Mouse (Mus musculus) gonadal fat pad, adult 2 months (tissue): Measurements from ENCODE around the gene Srrm4. TPM values are rescaled to one million over a fixed set of nuclear protein-coding genes. Genes with fewer than 3 reads are reported as not detected.

Source experiments
- DNase-seq: peaks from one replicate; pipeline ENCODE4 v3.0.0-alpha.2; 2012; ENCODE audit warnings: low read depth
- polyA plus RNA-seq: library from polyadenylated mRNA; depleted of rRNA; stranded (reverse); fragments of >200 nt; gene quantifications from 2 replicates; pipeline ENCODE4 v1.2.3, GENCODE M21; 2012

The Srrm4 gene
- polyA plus RNA-seq, 1 experiment: 0.32 TPM

- no peak for DNase-seq
Measured at GRCm38 (mm10) chr5:116490826-116491225, 100.8 kb downstream of the Srrm4 start.

DNA sequence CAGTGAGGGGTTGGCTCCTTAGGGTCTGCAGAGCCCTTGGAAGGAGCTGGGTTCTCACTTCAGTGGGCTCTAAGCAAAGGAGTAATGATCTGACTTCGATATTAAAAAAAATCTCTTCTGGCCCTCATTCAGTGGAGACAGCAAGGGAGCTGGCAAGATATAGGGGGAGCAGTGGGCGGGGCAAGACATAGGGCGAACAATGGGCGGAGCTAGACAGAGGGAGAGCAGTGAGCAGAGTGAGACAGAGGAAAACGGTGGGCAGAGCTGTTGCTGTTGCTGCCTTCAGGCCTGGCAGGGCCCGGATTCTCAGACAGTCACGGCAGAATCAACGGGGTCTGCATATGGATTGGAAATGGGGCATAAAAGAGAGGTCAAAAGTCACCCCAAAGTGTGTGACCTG, 102.0 kb downstream of the Srrm4 start:
- no peak for DNase-seq

GRCm38 (mm10) chr5:116486135-116486534, 105.5 kb downstream of the Srrm4 start:
- DNase-seq: no peak

GRCm38 (mm10) chr5:116485069-116485468, 106.5 kb downstream of the Srrm4 start:
- no peak for DNase-seq

GRCm38 (mm10) chr5:116484236-116484635, 107.4 kb downstream of the Srrm4 start:
- no peak for DNase-seq

DNA sequence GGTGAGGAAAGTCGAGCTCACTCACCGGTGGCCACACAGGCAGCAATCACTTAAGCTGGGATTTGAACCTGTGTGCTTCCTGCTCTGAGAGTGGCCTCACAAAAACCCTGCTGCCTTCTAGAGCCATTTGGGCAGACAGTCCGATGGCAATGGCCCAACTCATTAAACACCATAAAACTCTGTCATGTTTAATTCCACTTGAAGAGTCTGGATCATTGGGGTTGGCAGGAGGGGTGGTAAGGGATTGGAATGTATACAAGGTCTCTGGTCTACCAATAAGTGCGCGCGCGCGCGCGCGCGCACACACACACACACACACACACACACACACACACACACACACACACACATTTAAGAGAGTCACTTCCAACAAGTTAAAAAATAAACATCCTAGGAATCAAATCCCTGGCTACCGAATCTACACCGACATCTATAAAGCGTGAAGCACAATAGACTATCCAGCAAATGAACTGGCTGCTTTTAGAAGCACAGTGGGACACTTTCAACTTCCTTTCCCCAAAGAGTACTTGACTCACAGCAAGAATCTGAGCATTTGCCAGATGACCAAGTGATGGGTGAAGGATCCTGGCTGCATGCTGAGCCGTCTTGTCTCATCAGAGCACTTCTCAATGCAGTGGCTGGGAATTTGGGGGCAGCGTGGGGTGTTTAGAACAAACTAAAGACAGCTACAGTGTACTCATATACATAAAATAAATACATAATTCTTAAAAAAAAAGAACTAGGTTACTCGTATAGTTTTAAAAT, 112.8 kb downstream of the Srrm4 start:
- no peak for DNase-seq

DNA sequence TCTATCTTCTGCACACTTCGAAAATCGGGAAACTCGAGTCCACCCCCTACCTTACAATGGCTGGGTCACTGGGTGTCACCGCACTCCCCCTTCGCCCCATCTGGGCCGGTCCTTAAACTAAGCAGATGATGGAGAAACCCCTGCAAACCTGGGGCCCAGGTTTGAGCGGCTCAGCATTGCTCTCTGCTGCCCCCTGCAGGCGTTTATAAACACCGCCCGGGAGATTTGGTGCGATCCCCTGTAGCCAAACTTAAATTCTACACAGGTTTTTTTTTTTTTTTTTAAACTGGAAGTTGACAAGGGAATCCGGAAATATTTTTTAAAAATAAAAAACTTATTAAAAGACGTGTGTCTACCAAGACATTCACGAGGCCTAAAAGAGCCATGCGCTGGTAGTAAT, 115.6 kb downstream of the Srrm4 start:
- no peak for DNase-seq

DNA sequence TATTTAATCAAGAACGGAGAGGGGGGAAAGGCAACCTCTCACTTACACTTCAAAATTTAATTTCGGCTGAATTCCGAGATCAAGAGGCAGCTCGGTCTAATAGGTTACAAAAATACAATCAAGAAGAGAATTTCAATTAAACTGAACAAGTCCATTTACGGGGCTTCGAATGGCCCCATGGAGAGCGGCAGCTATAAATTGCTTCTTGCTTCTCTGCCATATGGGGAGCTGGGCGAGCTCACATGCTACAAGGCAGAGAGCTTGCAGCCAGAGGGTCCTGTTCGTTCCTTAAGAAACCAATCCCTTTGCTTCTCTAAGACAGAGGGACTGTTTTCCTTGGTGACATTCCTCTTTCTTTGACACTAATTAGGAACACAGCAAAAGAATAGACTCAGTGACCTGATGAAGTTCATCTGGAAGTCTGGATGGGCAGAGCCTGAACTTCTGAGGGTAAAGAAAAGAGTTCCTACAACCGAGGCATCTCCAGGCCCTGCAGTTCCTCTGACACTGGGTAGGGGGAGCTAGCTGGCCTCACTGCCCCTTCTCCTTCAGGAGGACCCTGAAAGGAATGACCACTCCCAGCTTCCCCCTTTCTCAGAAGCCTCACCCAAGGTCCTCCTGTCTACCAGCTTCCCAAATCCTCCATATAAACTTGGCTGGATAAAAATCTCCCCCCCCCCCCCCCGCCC, 130.1 kb downstream of the Srrm4 start:
- no peak for DNase-seq

DNA sequence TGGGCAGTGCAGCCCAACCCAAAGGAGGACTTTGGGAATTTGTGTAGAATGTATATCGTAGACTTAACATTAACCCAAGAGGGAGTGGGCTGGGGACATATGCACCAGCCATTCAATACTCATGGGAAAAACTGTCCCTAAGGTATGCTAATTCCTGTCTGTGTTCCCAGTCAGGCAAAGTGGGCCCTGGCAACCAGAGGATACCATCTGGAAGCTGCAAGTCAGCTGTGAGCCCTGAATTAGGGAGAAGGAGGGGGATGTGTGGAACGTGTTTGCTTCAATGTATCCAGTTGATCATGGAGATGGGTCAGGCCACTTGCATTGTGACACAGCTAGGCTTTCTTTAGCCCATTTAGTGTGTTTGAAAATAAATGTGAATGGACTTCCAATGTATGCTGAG, 131.6 kb downstream of the Srrm4 start:
- no peak for DNase-seq

DNA sequence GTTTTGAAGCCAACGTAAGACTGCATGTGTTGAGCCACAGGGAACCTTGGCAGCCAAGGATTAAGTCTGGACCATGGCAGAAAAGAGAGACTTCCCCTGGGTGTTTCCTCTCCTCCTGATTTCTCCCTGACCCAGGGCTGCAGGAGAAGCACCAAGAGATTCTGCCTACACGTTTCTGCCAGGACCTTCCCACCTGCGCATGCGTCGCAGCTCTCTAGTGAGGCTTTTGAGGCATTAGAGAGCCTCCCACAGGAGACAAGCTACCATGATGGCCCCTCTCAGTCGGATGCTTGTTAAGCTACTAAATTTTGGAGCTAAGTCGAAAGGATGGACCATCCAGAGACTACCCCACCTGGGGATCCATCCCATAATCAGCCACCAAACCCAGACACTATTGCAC, 133.8 kb downstream of the Srrm4 start:
- no peak for DNase-seq

DNA sequence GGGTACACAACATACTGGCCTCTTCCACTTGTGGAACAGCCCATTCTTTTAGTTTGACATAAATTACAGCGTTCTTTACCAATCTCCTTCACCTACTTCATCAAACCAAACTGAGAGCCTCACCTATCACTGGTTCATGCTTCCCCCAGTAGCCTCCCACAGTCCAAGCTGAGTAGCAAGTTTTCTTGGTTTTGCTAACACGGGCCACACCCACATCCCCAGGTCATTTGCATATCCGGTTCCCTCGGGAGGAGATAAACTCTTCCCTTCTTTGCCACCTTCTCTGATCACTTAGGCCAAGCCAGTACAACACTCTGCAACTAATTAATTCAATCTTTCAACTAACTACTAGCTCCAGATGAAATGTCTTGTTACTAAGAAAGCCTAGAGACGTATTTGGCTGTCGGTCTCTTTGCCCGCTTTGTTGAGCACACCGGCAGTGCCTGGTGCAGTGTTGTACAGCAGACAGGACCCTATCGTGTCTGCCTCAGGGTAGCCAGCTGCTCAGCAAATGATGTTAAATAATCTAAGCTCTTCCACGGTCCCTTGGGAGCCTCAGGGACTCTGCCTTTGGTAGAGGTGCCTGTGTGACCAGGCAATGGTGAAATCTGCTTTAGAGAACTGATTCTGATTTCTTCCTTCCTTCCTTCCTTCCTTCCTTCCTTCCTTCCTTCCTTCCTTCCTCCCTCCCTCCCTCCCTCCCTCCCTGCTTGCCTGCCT, 134.7 kb downstream of the Srrm4 start:
- DNase-seq: no peak

DNA sequence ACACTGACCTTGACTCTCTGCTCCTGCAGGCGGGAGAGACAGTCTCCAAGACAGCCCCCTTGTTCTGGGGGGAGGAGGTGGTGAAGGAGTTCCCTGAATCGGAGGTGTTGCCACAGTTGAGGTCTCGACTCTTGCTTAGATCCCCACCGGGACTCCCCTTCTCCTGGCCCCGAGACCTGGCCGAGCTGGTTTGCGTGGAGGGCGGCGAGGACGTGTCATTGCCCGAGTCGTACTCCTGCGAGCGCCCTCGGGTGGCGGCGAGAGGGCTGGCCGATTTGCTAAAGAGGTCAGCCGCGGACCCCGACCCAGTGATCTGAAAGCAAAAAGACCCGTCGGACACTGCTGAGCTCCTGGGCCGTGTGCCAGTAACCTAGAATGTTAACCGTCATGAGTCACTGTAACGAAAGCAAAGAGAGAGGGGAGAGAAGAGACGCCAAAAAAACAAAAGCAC, 138.2 kb downstream of the Srrm4 start:
- no peak for DNase-seq

GRCm38 (mm10) chr5:116450901-116451300, 140.7 kb downstream of the Srrm4 start:
- no peak for DNase-seq

DNA sequence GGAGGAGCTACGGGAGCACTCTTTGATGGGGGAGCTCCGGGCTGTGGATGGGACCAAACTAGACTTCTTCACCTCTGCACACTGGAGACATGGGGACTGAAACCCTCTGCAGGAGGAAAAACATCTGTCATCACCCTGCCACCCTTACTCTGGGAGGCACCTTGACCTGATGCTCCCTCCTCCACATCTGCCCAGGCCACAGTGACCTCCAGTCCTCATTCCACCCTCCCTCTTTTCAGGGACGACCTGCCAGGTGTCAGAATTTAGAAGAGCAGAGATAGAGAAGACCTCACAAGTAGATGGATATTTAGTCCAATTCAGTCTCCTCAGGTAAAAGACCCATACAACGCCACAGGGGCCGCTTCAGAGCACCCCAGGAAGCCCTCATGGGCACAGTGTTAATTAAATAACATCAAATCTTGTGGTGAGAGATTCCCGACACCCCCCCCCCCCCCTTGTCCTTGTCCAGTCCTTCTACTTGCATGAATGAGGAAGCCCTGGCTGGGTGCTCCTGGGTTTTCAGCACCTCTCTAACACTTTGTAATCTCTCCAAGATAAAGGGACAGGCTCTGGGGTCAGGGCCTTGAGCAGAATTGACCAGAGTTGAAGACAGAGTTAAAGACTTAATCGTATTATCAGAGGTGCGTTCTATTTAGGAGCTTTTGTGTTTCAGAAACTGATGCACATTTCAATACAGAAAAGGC, 141.9 kb downstream of the Srrm4 start:
- DNase-seq: no peak

GRCm38 (mm10) chr5:116448409-116449191, 143.0 kb downstream of the Srrm4 start:
- no peak for DNase-seq

DNA sequence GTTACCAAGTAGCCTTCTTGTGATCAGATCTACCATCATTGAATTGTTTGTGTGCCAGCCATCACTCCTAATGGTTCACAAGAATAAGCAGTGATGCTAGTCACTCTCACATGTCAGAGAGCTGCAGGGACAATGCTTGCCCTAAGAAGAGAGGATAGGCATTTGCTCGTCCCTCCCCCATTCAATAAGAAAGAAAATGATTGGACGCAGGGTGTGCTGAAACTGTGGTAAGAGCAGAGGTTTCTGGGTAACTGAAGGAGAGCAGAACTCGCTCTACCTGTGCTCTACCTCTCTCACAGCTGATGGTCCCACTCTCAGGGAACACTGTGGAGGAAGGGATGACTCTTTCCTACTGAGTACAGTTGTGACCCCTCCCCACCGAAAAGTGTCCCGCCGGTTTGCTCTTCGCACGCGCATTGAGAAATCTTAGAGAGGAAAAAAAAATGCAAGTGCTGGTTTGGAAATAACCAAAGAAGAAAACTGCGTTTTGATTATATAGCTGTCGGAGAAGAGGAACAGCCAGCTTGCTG, 143.7 kb downstream of the Srrm4 start:
- no peak for DNase-seq

DNA sequence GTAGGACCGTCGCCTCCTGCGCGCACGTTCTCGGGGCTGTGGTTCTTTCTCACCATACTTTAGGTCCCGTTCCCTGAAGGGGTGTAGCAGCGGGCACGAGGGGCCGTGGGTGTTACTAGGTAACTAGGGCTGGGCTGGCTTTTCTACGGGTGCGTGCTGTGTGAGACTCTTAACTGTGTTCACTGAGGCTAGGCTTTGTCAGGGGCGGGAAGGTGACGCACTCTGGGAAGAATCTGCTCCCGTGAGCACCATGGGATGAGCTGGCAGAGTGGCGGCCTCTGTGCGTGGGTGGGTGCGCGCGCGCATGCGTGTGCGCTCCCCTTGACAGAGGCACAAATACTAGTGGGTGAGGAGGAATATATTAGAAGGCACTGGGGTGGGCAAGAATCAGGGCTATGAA, 145.1 kb downstream of the Srrm4 start:
- DNase-seq: no peak

GRCm38 (mm10) chr5:116445634-116446367, 145.8 kb downstream of the Srrm4 start:
- DNase-seq: no peak

DNA sequence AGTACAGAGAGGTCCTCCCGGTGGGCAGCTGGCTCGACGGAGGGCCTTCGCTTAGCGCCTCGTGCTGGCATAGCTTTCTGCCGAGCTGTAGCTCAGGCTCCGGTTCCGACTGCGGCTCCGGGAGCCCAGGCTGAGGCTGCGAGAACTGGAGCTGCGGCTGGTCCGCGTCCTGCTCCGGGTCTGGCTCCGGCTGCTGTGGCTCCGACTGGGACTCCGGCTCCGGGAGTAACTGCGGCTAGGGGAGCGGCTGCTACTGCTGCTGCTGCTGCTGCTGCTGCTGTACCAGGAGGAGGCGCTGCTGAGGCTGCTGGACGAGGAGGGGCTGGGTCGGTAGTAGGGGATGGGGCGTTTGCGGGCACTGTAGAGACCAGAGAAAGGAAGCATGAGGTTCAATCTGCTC, 147.1 kb downstream of the Srrm4 start:
- DNase-seq: no peak

DNA sequence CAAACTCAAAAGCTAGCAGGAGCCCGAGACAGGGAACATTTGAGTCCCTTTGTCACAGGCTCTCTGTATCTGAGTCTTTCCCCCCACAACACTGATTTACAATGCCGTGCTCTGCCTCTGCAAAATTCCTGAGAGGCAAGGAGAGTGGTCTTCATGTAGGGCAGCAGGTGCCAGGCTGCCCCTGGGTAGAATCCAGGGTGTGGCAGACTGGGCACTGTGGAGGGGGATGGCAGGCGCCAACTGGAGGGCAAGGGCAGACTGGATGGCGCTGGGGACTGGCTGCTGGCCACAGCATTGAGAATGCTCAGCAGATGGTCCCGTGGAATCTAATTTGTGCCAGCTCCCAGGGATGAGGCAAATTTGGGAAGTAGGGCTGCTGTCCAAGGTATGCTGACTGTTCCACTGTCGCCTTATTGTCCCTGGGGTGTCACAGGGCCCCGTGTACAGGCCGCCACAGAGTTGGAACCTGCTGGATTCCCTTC, 148.1 kb downstream of the Srrm4 start:
- no peak for DNase-seq
